Mouse (Mus musculus) lung, postnatal 10 days (tissue): Measurements from ENCODE around the gene Srsf10.

Experiments
- DNase-seq: peaks from one replicate; pipeline ENCODE4 v3.0.0; 2021

Srsf10 gene

DNA sequence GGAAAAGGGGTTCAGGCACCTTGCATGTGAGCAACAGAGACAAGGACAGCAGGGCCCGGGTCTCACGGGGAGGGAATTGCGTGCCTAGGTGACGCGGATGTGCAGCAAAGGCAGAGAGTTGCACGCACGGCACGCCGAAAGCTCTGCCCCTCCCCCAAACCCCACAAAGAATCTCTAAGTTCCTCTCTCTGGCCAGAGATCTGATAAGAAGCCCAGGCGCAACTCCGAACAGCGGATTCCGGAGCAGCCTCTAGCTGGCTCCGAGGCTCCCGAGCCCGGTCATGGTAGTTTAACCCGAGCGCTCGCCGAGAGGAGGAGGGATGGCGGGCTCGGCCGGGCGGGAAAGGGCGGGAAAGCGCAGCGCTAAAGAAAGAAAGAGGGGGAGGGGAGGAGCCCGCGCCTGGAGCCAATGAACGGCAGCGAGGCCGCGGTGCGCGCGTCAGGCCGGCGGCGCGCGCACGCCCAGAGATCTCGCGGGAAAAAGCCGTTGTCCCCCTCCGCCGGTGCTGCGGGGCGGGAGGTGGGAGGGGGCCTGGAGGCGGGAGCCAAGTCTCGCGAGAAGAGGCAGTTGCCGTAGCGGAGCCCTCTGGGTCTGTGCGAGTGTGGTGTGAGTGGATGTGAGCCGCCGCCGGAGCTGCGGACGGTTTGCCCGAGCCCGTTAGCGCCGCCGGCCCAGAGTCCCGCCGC is at the start of gene Srsf10:
Gene Srsf10 (plus strand): TSS at position 212 of the 687 bp plus-strand sequence.
- DNase-seq: peak; percentile 98

DNA sequence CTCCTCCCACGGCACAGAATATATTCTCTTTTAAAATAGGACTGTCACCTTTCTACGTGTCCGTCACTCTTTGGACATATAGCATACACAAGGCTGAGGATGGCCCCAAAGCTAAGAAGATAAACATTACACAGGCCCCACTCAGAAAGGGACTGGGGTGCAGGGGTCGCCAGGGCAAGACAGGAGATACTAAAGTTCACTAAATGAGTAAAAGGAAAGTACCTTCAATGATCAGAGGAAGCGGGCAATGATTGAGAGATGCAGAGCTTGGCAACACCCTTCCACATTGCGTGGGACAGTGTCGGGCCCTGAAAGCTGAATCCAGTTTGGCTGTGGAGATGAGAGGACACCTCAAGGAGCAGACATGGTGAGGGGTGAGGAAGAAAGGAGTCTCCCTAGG is 40.7 kb upstream of the Srsf10 start:
- DNase-seq: no peak

DNA sequence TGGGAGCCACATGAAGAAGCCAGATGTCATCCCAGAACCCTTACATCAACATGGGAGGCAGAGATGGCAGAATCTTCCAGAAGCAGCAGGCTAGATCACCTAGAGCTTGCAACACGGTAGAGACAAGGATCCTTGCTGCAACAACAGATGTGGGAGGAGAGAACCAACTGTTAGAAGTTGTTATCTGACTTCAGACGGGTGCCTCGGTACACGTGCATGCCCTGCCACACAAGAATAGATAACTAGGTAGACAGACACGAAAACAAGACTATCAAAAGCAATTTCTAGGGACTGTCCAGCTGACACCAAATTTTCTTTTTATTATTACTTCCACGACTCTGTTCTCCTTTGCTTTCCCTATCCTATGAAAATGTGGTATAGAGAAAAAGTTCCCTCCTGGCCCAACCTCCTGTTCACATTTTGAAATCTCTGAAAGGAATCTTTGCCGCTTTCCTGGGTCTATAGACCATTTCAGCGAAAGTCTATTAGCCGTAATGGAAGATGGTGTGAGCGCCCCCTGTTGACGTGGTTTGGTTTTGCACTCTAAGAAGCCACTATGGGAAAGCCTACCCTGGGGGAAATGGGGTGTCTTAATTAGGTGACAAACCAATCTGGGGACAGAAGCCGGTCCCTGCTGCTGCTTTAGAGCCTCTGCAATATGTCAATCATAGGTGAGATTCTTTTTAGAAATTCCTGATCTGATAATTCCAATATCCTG is 38.5 kb upstream of the Srsf10 start:
- peak; percentile 62 for DNase-seq

DNA sequence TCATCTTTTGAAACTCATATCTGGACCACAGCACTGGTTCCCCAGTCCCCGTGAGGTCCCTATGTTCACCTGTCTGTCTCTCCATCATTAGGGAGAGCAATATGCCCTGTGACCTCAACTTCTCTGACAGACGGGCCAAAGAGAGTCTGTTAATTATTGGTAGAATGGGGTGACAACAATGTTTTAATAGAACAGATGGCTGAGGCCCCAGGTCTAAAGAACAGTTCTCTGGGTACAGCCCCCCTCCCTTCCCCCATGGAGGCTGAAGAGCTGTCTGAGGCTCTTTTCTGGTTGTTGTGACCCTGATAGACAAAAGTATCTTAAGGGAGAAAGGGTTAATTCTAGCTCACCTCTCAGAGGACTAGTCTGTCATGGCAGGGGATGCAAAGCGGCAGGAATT is 37.2 kb upstream of the Srsf10 start:
- DNase-seq: no peak

DNA sequence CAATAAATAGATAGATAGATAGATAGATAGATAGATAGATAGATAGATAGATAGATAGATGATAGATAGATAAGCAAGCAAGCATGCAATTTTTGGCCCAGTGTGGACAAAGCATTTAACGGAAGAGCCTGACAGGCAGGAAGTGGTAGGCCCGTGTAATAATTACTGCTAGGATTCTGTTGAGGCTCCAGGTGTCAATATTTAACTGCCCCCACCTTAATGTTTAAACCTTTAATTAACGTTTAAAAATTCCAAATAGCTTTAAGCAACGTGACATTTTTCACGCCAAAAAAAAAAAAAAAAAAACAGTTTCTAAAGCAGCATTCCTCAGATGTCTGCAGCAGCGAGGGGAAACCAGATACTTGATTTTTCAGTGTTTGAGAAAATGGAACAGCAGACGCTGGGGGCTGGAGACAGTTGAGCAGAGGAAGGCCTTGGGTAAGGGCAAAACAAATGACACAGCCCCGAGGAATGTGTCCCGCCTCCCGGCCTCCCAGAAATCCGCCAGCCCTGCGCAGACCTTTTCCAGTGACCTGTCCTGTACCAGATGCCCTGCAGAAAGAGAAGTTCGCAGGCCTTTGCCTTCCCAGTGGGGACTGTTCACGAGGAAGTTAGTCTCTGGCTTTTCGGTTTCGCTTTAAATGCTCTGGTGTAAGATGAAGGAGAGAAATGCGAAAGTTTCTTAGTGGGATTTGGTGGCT is 35.6 kb upstream of the Srsf10 start:
- DNase-seq: peak; percentile 58

DNA sequence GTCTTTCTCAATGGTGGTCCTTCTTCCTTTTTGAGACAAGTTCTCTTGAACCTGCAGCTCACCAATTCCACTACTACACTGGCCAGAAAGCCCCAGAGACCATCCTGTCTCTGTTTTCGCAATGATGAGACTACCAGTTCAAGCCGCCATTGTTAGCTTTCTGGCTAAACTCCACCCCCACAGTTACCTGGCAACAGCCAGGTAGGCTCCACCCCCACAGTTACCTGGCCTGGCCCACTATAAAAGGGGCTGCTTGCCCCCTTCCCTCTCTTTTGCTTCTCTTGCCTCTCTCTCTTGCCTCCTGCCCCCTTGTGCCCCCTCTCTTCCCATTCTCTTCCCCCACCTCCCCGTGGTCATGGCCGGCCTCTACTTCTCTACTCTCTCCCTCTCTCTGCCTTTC is 33.8 kb upstream of the Srsf10 start:
- no peak for DNase-seq

DNA sequence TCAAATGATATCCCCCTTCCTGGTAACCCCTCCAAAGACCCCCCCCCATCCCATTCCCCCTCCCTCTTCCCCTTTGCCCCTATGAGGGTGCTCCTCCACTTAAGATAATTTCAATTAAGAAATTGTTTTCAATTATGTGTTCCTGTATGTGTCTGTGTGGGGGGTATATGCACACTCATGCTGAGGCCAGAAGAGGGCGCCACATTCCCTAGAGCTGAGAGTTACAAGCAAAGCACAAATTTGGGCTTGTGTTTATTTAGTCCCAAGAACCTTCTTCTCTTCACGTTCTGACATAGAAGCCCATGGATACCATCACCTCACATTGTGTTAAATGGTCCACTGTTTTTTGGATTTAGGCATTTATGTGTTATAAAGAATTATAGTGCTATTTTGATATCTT is 32.2 kb upstream of the Srsf10 start:
- peak; percentile 66 for DNase-seq

DNA sequence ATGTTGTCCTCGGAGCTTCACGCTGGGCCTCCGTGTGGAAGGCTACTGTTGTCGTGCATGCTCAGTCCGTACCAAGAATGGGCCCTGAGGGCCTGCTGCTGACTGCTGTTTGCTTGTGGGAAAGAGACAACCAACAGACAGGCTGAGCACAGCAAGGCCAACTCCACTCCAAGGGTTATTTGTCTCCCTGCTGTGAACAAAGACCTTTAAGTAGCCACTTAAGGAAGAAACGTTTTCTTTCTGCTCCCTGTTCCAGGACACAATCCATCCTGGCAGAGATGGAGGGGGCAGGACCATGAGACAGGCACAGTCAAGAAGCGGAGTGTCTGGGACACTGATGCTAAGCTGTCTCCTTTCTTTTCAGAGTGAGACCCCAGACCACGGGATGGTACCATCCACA is 31.3 kb upstream of the Srsf10 start:
- no peak for DNase-seq

DNA sequence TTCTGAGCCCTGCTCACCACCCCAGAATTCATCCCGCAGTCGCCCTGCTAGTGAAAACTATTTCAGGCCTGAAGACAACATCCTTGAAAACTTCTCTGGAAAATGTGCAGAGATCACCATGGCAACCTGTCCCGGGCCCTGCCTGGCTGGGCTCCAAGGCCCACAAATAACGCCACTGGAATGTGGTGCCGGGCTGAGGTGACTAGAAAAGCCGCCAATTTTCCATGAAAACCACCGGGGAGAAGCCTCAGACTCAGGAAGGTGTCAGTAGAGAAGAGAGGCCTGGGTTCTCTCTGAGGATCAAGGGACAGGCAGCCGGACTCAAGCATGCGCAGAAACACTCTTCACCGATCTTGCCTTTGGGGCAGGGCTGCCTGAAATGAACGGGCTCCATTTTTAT is 27.1 kb upstream of the Srsf10 start:
- peak; percentile 90 for DNase-seq

DNA sequence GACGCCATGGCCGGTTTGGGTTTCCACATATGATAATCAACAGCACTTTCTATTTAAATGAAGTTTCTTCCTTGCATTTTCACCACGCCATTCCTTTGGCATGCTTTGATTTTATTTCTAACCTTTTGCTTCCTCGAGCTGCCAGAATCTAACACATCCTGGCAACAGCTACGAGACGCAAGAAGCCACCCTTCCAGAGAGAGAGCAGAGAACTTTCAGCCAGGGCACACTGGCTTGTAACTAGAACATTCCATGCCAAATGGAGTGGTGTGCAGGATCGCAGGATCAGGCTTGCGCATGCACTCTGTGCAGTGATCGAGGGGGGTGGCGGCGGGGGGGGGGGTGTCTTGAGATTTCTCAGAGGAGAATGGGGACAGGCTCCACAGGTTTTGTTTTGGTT is 23.5 kb upstream of the Srsf10 start:
- peak; percentile 71 for DNase-seq

DNA sequence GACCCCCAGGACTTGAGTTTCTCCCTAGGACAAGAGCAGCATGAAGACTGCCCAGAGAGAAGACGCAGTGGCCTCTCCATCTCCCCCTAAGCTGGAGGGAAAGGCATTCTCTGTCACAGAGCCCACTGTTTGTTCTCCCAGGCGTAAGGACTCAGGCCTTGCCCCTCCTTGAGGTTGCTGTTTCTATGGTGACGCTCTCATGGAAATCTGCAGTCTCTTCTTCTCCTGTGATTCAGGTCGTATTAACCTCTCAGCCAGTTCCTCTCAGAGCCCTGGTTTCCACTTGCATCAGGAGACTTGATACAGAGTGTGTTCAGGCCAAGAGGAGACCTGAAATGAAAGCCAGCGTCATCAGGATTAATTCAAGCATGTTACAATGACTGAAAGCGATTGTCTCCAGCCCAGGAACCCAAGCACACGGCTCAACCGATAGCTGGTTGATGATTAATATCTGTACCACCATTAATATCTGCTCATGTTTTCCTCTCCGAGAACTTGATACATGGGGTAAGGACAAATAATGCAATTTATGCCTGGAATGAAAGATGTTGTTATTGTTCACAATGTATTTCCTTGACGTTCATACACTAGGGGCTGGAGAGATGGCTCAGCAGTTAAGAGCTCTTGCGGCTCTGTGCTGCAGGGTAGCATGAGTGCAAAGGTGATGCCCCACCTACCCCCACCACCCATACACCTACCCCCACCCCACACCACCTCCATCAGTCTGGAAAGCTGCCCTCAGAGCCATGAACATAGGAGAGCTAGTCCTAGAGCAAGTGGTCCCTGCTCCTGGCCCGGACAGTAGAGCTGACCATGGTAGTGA is 22.0 kb upstream of the Srsf10 start:
- DNase-seq: no peak

DNA sequence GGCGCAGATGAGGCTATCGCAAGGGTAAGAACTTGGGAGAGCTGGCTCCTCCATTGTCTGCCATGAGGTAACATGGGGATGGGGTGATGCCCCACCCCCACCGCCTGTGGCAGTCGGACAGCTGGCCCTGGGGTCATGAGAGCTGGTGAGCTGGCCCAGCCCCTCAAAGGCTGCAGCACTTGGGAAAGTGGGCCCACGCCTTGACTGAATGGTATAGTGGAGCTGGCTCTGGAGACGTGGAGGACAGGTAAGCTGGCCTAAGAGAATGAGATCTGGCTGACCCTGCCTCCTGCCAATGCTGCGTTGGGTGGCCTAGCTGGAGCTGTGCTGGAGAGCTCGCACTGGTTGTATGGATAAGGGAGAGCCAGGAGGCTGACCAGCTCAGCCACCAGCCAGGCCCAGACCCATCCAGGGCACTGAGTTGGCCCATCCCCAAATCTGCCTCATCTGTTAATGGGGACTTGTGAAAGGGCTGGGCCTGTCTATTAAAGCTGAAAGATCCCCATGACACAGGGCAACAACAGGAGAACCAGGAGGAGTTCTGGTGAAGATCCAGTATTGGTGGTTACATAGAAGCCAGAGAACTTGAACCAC is 21.3 kb upstream of the Srsf10 start:
- no peak for DNase-seq

DNA sequence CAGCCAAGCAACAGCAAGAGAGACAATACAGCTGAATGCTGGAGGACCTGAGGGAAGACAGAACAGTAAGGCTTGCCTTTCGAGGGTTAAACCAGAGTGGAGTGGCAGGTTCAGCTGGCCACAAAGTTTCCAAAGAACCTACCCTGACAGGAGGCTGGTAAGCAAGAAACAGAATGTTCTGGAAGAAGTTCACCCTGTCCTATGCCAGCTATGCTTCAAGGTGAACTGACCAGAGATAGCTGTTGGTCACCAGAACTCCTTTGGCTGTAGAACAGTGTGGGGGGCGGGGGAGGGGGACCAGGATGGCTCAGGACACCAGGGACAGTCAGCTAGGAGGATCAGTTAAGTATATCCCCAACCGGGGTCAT is 16.6 kb upstream of the Srsf10 start:
- no peak for DNase-seq

DNA sequence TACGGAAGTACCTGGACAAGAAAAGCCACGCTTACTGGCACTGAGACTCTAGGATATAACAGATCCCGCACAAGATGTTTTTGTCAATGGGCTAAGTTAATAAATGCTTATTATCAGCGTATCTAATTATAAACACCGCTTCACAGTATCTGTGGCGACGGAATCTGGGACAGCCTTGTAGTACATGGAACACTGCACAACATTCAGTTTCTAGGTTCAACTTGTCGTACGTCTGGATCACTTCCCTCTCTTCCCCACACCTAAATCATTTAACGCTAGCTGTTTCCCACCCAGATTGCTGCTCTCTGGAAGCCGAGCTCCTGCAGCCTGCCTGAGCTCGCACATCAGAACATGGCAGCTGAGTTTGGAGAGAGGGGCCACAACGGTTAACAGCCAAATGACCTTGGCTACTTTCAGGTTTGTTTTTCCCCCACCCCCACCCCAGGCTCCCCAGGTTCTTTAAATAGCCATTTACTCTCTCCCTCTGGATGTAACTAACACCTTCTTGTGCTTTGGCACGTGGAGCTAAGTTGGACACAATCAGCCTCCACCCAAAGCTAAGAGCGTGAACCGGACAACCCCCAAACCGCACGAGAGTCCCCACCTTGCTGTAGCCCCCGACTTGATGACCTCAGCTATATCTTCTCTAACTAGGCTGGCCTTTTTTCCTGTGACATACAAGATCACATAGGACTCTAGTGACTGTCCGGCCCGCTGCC is 16.1 kb upstream of the Srsf10 start:
- no peak for DNase-seq

DNA sequence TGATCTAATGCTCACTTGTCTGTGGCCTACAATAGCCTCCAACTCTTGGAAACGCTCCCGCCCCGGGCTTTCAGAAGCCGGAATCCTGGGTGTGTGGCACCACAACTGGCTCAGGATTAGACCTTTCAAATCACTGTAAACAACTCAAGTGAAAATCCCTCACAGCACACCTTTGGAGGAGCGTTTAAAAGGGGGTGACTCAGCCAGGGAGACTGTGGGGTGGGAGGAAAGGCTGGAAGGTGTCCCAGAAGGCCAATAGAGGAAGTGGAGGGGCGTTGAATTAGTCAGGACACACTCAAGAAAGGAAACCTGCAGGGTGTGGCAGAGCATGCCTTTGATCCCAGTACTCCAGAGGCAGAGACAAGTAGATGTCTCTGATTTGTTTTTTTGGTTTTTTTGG is 11.1 kb upstream of the Srsf10 start:
- peak; percentile 48 for DNase-seq

DNA sequence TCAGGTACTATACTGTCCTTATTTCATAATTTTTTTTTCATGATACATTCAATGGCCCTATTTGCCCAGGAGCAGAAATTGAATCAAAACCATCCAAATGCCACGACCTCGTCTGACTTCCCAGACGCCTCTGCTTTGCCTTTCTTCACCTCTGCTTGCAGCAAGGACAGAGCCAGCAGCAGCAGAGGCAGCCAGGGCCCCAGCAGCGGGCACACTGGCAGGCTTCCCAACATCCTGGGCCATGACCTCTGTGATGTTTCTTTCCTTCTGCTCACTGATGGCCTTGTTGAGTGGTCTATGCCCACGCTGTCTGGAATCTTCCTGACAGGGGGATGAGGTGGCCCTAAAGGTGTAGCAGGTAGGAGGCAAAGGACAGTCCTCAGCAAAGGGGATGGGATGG is 8.0 kb upstream of the Srsf10 start:
- DNase-seq: no peak

DNA sequence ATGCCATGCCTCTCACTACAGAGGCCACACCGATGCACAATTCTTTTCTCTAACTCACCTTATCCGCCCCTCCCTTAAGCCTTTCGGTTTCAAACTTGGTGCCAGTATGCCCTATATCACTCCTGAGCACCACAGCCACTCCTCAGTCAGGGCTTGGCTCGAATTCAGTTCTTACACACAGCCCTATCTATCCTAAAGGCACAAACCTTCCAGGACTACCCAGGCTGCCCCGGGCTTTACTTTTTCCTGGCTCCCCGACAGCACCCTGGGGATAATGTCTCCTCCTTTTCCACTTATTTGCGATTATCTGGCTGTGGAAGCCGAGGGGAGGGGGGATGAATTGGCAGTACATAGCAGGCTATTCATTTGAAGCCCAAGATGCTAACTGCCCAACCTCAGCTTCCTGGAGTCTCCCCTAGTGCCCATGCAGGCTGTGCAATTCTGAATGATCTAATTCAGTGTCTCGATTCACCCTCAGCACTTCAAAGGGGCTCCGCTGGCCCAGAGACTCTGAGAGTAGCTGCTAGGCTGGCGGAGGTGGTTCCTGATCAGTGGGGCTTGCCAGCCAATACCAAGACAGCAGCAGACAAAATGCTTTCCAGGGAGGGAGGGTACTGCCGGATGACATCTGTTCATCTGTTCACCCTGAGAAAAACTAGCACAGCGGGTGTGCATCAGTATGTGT is 5.0 kb upstream of the Srsf10 start:
- peak; percentile 21 for DNase-seq

DNA sequence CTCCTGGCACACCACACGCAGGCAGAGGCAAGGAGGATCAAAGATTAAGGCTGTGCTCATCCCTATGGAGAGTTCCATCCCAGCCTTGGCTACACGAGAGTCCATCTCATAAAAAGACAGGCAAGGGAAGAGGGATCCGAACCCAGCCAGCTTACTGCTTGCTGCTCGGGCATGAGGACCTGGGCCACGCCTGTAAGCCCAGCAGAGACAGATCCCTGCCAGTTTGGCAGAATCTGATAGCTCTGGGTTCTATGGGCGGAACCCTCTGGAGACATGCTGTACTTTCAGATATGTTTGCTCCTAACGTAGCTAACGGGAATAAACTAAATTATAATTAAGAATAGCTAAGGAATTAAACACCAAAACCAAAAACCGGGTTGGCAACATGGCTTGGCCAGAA is 3.6 kb upstream of the Srsf10 start:
- no peak for DNase-seq

DNA sequence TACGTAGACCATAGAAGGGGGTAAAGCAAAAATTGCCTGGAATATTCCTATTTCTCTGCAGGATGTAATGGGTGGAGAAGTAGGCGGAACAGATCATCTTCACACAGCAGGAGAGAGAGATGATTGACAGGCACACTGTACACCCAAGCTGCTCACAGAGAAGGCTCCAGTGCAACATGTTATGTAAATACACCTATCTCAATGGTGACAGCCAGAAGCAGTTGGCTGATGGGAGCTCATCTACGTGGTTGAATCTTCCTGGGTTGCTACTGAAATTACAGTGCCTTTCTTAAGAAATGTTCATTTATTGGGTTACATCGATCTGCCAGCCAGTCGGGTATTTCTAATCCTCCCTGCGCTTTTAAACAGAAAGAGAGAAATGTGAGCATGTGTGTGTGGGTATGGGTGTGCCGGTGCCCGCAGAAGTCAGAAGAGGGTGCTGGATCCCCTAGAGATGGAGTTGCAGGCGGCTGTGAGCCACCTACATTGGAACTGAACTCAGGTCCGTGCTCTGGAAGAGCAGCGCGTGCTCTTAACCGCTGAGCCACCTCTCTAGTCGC is 1.5 kb upstream of the Srsf10 start:
- DNase-seq: no peak

DNA sequence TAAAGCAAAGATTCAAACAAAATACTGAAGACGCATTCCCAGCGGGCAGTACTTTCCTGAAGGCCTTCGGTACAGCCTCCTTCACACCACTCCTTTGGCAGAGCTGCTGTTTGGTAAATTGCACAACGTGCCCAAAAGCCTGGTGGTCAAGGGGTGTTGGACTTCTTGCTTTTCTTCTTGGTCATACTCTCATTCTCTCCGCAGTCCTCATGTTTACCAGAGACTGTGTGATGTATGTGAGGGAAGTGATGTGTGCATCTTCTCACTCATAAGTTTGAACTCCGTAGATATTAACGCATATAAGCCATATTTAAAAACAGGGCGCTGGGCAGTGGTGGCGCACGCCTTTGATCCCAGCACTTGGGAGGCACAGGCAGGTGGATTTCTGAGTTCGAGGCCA is 917 bp upstream of the Srsf10 start:
- DNase-seq: no peak

DNA sequence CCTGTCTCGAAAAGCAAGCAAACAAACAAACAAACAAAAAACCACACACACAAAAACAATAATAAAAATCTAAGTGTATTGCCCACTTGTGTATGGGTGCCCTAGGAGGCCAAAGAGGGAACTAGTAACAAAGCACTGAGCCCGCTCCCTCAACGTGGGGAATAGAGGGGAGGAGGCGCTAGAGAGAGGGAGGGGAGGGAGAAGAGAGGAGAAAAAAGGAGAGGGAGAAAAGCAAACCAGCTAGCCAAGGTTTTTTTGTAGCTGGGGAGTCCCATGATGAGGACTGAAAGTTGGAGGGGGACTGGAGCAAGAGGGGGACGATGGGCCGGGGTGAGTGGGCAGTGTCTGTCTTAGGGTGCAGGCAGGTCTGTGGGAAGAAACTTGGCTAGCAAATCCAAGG is 467 bp upstream of the Srsf10 start:
- DNase-seq: no peak
